Mouse (Mus musculus): ENCODE data around the gene Rsf1. TPM values are rescaled to one million over a fixed set of nuclear protein-coding genes. Genes with fewer than 3 reads are reported as not detected.

Rsf1 gene
- total and polyA plus RNA-seq, 3 experiments: 5.9 to 21.8 (median 11.9) TPM

DNA sequence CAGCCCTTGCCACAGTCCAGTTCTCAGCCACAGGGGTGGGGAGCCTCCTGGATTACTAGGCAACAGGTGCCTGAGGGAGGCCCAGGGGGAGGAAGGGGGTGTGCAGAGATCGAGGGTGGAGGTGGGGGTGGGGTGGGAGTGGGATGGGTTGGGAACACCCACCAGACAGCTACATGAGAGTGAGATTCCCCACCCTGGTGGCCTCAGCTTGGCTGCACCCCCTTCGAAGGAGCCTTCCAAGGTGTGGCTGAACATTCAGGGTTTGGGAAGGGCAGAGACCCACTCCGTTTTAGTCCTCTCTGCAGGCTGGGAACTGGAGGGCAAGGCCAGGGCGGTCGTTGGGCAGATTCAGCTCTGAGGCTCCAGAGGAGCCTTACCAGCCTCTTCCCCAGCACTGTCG lies 11.6 kb downstream of the Rsf1 start:
- in situ Hi-C loops (cut with MboI; ENCODE audit: low pct_ligation_motif_present, low pct_unique_long_range_greater_than_20kb, low sequenced_read_pairs): no loop called here
- dilution Hi-C loops (cut with MboI; ENCODE audit: extremely low pct_ligation_motif_present, extremely low pct_unique_long_range_greater_than_20kb, low sequenced_read_pairs): no loop called here
- TF ChIP-seq CHD1 (IDR thresholded peaks at IDR 0.05; ENCODE audit: low read depth, low read length): no peak
- no peak for TF ChIP-seq RCOR1 (conservative IDR thresholded peaks at IDR 0.05; ENCODE audit: low read depth, low read length)
- TF ChIP-seq JUND (conservative IDR thresholded peaks at IDR 0.05; ENCODE audit: low read depth, low read length): no peak
- no peaks in the 10 kb centered on the region for H3K27me3 ChIP-seq (replicated peaks)
- H3K36me3 ChIP-seq (replicated peaks in 1 of 2; ENCODE audit: control insufficient read depth in 1 of 2, insufficient read depth in 1 of 2, low read length in 1 of 2): peaks cover 4 to 43% of the 10 kb centered on the region in 2 experiments
- no peaks in the 10 kb centered on the region for H3K9me3 ChIP-seq (replicated peaks; ENCODE audit: low read length)
- H3K9ac ChIP-seq (ENCODE audit: insufficient read depth, low read depth): no peak overlapping the region
- H3K4me3 ChIP-seq (replicated peaks in 1 of 3; ENCODE audit: low read depth in 2 of 3, low read length in 2 of 3, poor library complexity in 1 of 3): no peak overlapping the region
- H3K27ac ChIP-seq (ENCODE audit: insufficient read depth, low read depth): no peak overlapping the region
- peaks cover 4% of the 10 kb centered on the region in 2 experiments; a peak in 1 of 4 replicates for H3K4me1 ChIP-seq (ENCODE audit: control insufficient read depth in 1 of 2, insufficient read depth in 2 of 2)
- H3K79me2 ChIP-seq (replicated peaks; ENCODE audit: control insufficient read depth, extremely low read depth, insufficient read depth, poor library complexity, severe bottlenecking): peaks cover 46% of the 10 kb centered on the region
- H3K4me2 ChIP-seq (ENCODE audit: insufficient read depth, low read depth, poor library complexity, severe bottlenecking): no peak overlapping the region
- no peak for DNase-seq (ENCODE audit: extremely low read depth)

- dilution Hi-C loops (cut with MboI; ENCODE audit: extremely low pct_ligation_motif_present, extremely low pct_unique_long_range_greater_than_20kb, low sequenced_read_pairs) (no loop called here), in situ Hi-C loops (cut with MboI; ENCODE audit: low pct_ligation_motif_present, low pct_unique_long_range_greater_than_20kb, low sequenced_read_pairs) (no loop called here)
- Histone ChIP-seq H3K9me3 (replicated peaks; ENCODE audit: low read length) (no peaks in the 10 kb centered on the region), H3K4me3 (replicated peaks in 1 of 3; ENCODE audit: low read depth in 2 of 3, low read length in 2 of 3, poor library complexity in 1 of 3) (no peak overlapping the region), H3K4me1 (ENCODE audit: control insufficient read depth in 1 of 2, insufficient read depth in 2 of 2) (peaks cover 4% of the 10 kb centered on the region in 2 experiments; a peak in 1 of 4 replicates), H3K36me3 (replicated peaks in 1 of 2; ENCODE audit: control insufficient read depth in 1 of 2, insufficient read depth in 1 of 2, low read length in 1 of 2) (peaks cover 4 to 43% of the 10 kb centered on the region in 2 experiments), H3K4me2 (ENCODE audit: insufficient read depth, low read depth, poor library complexity, severe bottlenecking) (no peak overlapping the region), H3K9ac (ENCODE audit: insufficient read depth, low read depth) (no peak overlapping the region), H3K79me2 (replicated peaks; ENCODE audit: control insufficient read depth, extremely low read depth, insufficient read depth, poor library complexity, severe bottlenecking) (peaks cover 42% of the 10 kb centered on the region), H3K27ac (ENCODE audit: insufficient read depth, low read depth) (no peak overlapping the region), H3K27me3 (replicated peaks) (no peaks in the 10 kb centered on the region)
- no peak for TF ChIP-seq ELF1 (IDR thresholded peaks at IDR 0.05; ENCODE audit: low read depth, low read length)
- no peak for TF ChIP-seq NRF1 (IDR thresholded peaks at IDR 0.05; ENCODE audit: low read depth, low read length)
- no peak for TF ChIP-seq ZC3H11A (IDR thresholded peaks at IDR 0.05; ENCODE audit: low read depth, low read length)
- no peak for TF ChIP-seq JUND (conservative IDR thresholded peaks at IDR 0.05; ENCODE audit: low read depth, low read length)
- no peak for TF ChIP-seq TBP (conservative IDR thresholded peaks at IDR 0.05; ENCODE audit: low read depth, low read length)
- no peak for TF ChIP-seq TCF12 (IDR thresholded peaks at IDR 0.05; ENCODE audit: low read depth, low read length)
- no peak for TF ChIP-seq MAFK (IDR thresholded peaks at IDR 0.05; ENCODE audit: insufficient replicate concordance, low read length)
- no peak for TF ChIP-seq PAX5 (IDR thresholded peaks at IDR 0.05; ENCODE audit: low read length)
- no peak for TF ChIP-seq MAX (IDR thresholded peaks at IDR 0.05; ENCODE audit: low read length)
- TF ChIP-seq POLR2AphosphoS2 (IDR thresholded peaks at IDR 0.05; ENCODE audit: low read depth, low read length): no peak
- TF ChIP-seq RAD21 (IDR thresholded peaks at IDR 0.05; ENCODE audit: low read depth, low read length): no peak
- TF ChIP-seq POLR2A (IDR thresholded peaks at IDR 0.05; ENCODE audit: low read depth, low read length): no peak
- TF ChIP-seq CHD2 (IDR thresholded peaks at IDR 0.05; ENCODE audit: low read length): no peak
- TF ChIP-seq UBTF (IDR thresholded peaks at IDR 0.05; ENCODE audit: low read depth, low read length): no peak
- TF ChIP-seq USF2 (conservative IDR thresholded peaks at IDR 0.05; ENCODE audit: low read depth, low read length): no peak
- no peak for TF ChIP-seq MYC (IDR thresholded peaks at IDR 0.05; ENCODE audit: low read depth, low read length)
- TF ChIP-seq KAT2A (IDR thresholded peaks at IDR 0.05; ENCODE audit: insufficient replicate concordance, low read length): no peak
- no peak for TF ChIP-seq GABPA (IDR thresholded peaks at IDR 0.05; ENCODE audit: insufficient replicate concordance, low read depth, low read length)
- no peak for TF ChIP-seq MXI1 (IDR thresholded peaks at IDR 0.05; ENCODE audit: low read depth, low read length)
- TF ChIP-seq HCFC1 (IDR thresholded peaks at IDR 0.05; ENCODE audit: low read depth, low read length): no peak
- no peak for DNase-seq (ENCODE audit: extremely low read depth)
Observed at GRCm38 (mm10) chr7:97592396-97592795, 12.7 kb downstream of the Rsf1 start.
